23 mouse cellular contexts compared by ENCODE assay signal in genomic region chr14:99262026-99262425, GRCm38 (mm10). TPM values are rescaled to one million over a fixed set of nuclear protein-coding genes. Genes with fewer than 3 reads are reported as not detected.
A peak's percentile ranks its signal among the peaks of the same experiment; 100 is the strongest.
DNase-seq lines count a peak whose midpoint lies in the region; ATAC-seq and TF ChIP-seq lines count a peak whose summit lies in the region.
"Had no signal": no experiment of that assay in that cellular context is flagged by ENCODE, and none has a peak within 500 bp of the region (broad histone marks: within the 10 kb centered on the region; RNA-seq: fewer than 3 reads in every experiment).

No protein-coding gene starts in this region.

- H3K27ac ChIP-seq in intestine, embryonic 15.5 days = no peak overlapping the region
- H3K27ac ChIP-seq: embryonic facial prominence, embryonic 12.5 days; embryonic facial prominence, embryonic 15.5 days; gastrocnemius, adult 2 months; hindbrain, embryonic 12.5 days; hindbrain, embryonic 15.5 days had no signal

- H3K4me3 ChIP-seq in E14TG2a.4 (replicated peaks; ENCODE audit: low read length) = peak overlapping the region; percentile 37; the same call in 1 of the 2 replicates
- H3K4me3 ChIP-seq in intestine, embryonic 15.5 days (replicated peaks) = no peak overlapping the region
- H3K4me3 ChIP-seq: embryonic facial prominence, embryonic 12.5 days; embryonic facial prominence, embryonic 15.5 days; gastrocnemius, adult 2 months; hindbrain, embryonic 12.5 days; hindbrain, embryonic 15.5 days had no signal

- 96% methylated on average over 12 of the region's 12 CpGs for whole genome bisulfite sequencing in intestine, embryonic 15.5 days

- DNase-seq in cerebellum, postnatal 14 days = peak; percentile 6 to 20
- no peak for DNase-seq in cerebellum, adult 8-10 months
- DNase-seq in R1 (ENCODE audit: low read depth, low spot score) = peak; percentile 42
- no peak for DNase-seq in adrenal gland, postnatal 14 days
- DNase-seq: adrenal gland, adult 2 months; adrenal gland, postnatal 36 days; B cell, adult 2 months; cerebellum, adult 2 months; cerebellum, postnatal 25 days; forebrain, postnatal 0 days; gastrocnemius, adult 2 months; gastrocnemius, postnatal 14 days; heart, adult 11 months; kidney, adult 11 months had no signal

- no peak for ATAC-seq in intestine, embryonic 15.5 days
- ATAC-seq: forebrain, embryonic 14.5 days; forebrain, postnatal 0 days had no signal

- TF ChIP-seq CTCF in E14TG2a.4 (conservative IDR thresholded peaks at IDR 0.05; ENCODE audit: low read length) = no peak

- H3K4me2 ChIP-seq in intestine, embryonic 15.5 days (replicated peaks) = no peak overlapping the region
- H3K4me2 ChIP-seq: embryonic facial prominence, embryonic 12.5 days; embryonic facial prominence, embryonic 15.5 days; heart, embryonic 11.5 days; hindbrain, embryonic 12.5 days; hindbrain, embryonic 15.5 days had no signal

- peaks cover 54% of the 10 kb centered on the region for H3K4me1 ChIP-seq in E14TG2a.4 (replicated peaks; ENCODE audit: low read depth, low read length)
- H3K4me1 ChIP-seq in intestine, embryonic 15.5 days (replicated peaks) = no peaks in the 10 kb centered on the region
- H3K4me1 ChIP-seq: embryonic facial prominence, embryonic 12.5 days; embryonic facial prominence, embryonic 15.5 days; hindbrain, embryonic 12.5 days; hindbrain, embryonic 15.5 days had no signal

- H3K9me3 ChIP-seq in E14TG2a.4 (ENCODE audit: low read length) = no peaks in the 10 kb centered on the region
- H3K9me3 ChIP-seq in intestine, embryonic 15.5 days = no peaks in the 10 kb centered on the region
- H3K9me3 ChIP-seq: embryonic facial prominence, embryonic 12.5 days; embryonic facial prominence, embryonic 15.5 days; hindbrain, embryonic 12.5 days; hindbrain, embryonic 15.5 days had no signal

- H3K27me3 ChIP-seq in E14TG2a.4 (ENCODE audit: insufficient read depth, low read length) = 0 out of 2 replicates have a peak, but pooled peaks cover 4% of the 10 kb centered on the region
- no peaks in the 10 kb centered on the region for H3K27me3 ChIP-seq in intestine, embryonic 15.5 days (replicated peaks)
- H3K27me3 ChIP-seq: CH12.LX; embryonic facial prominence, embryonic 12.5 days; embryonic facial prominence, embryonic 15.5 days; hindbrain, embryonic 12.5 days; hindbrain, embryonic 15.5 days had no signal

- no peaks in the 10 kb centered on the region for H3K36me3 ChIP-seq in E14TG2a.4 (ENCODE audit: insufficient read depth, low read length)
- H3K36me3 ChIP-seq in intestine, embryonic 15.5 days = no peaks in the 10 kb centered on the region
- H3K36me3 ChIP-seq: embryonic facial prominence, embryonic 12.5 days; embryonic facial prominence, embryonic 15.5 days; hindbrain, embryonic 15.5 days had no signal

- no peak overlapping the region for H3K9ac ChIP-seq in intestine, embryonic 15.5 days
- H3K9ac ChIP-seq: embryonic facial prominence, embryonic 12.5 days; embryonic facial prominence, embryonic 15.5 days; forebrain, postnatal 0 days; hindbrain, embryonic 12.5 days; hindbrain, embryonic 15.5 days had no signal

RNA-seq across cellular contexts. Expression of gene Klf5, which starts 36.5 kb away (rescaled TPM):
- 7.6 and 8.8 TPM in 2 replicates for total RNA-seq in adrenal gland, postnatal 14 days (2021)
- 95.8 and 112 TPM in 2 replicates for polyA plus RNA-seq in intestine, embryonic 15.5 days (2015; fragmentation: Nextera tagmentation; extraction: Ambion mirVana)

Comparison
In these comparisons a context has a peak if more than half of its experiments do, and no peak if none do; other contexts are left out.
1. DNase-seq: peak in cerebellum, postnatal 14 days (2 of 2) and R1 (single experiment); none in cerebellum, adult 8-10 months (single experiment) and adrenal gland, postnatal 14 days (single experiment).